Mouse (Mus musculus): ENCODE results near the gene Zyx.

Zyx gene

DNA sequence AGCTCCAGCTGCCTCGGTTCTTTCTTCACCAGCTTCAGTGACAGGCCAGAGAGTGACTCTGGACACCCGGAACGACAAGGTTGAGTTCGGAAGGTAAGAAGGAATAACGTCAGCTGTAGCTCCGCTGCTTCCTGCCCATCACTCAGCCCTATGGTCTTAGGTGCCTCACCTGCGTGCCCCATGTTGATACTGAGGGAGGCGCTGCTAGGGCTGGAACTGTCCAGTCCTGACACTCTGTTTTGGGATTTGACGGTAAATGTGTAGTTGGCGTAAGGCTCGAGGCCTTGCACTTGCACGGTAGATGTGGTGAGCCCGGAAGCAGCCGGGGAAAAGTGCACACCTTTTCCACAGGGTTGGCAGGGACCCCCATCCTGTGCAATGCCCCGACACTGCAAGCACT is 15.2 kb downstream of the Zyx start:
- DNase-seq (ENCODE audit: low spot score in 2 of 2): no peak

DNA sequence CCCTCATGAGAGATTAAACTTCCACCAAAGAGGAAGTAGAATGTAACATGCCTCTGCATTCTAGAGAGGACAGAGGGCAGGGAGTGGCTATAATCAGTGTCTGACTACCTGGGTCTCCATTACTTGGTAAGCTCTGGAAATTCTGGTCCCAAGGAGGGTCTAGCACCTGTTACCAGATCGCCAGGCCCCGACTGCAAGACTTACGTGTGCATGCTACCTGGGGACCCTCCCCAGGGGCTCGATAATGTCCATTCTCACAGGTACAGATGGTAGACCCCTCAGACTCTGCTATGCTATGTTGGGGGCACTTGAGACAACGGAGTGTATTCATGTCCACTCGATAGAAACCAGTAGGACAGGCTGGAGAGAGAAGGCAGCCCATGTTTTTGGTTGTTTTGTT is 15.8 kb downstream of the Zyx start:
- DNase-seq (ENCODE audit: low spot score in 2 of 2): no peak

DNA sequence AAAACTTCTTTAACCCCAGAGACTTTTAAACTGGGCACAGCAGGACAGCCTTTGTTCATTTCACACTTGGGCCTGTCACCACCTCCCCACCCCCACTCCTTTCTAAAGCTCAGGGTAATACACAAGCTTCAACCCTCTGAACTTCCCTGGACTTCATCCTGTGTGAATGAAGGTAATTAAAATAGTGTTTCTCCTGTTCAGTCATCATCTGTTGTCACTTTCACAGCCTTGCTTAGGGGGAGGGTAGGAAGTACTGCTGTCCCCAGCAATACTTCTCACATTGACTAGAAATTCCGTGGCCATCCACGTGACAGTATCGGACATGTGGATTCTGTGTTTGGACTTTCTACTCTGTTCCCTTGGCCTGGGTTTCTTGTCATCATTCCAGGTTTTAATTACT is 20.4 kb downstream of the Zyx start:
- DNase-seq (ENCODE audit: low spot score in 2 of 2): no peak

DNA sequence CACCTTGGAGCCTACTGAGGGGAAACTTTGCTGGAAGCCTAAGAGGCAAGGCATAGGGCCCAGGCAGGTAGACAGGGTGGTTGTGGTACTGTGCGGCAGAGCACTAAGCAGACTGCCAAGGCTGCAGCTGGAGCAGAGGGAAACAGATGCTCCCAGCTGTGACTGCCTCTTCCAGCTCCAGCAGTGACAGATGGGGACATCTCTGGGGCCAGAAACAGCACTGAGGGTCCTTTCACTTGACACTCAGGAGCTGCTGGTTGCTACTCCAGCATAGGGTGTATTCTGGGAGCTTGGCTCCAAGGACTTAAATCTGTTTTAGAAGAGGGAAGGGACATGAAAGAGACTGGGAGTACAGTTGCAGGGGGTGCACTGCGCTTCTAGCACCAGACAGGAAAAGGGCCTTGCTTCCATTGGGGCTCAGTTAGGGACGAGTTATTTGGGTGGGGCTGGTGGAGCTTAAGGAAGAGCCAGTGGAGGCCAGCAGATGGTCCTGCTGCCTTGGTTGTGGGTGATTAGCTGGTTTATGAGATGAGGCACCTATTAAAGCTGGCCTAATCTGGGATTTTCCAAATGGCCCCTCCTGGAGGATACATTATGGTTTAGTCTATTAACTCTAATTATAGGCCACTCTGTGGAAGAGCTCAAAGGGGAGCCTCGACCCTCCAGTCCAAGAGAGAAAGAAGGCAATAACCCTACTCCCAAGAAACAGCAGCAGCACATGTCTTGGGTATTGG is 21.4 kb downstream of the Zyx start:
- no peak for DNase-seq (ENCODE audit: low spot score in 2 of 2)

DNA sequence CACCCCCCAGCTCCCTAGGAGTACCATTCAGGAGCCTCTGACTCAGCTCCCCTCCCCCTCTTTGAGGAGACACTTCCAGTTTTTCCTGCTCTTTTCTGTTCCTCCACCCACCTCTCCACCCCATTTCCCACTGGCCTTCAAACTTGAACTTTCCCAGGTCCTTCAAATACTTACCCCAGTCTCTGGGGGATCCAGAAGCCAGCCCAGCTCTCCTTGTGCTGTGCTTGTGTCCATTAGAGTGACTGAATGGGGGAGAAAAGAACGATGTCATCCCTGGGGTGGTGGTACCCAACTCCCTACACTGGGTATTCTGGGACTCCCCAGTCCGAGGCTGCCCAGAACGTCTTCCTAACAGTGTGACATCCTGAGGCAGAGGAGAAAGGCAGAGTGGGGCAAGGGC is 22.6 kb downstream of the Zyx start:
- no peak for DNase-seq (ENCODE audit: low spot score in 2 of 2)

DNA sequence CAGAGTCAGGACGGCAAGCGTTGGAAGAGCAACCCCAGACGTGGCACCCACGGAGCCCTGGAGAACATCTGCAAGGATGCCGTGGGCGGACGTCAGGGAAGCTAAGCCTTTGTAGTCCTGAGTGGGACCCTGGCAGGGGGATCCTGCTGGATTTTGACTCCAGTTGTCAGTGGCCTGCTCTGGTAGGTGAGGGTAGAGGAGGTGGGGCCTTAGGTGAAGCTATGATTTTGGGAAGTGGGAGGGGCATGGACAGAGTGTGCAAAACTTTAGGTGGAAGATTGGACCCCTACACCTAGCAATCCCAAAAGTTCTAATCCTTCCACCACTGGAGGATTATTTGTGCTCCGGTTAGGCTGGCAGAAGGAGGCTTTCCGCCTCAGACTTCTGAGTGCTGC is 23.0 kb downstream of the Zyx start:
- DNase-seq (ENCODE audit: low spot score in 2 of 2): no peak

DNA sequence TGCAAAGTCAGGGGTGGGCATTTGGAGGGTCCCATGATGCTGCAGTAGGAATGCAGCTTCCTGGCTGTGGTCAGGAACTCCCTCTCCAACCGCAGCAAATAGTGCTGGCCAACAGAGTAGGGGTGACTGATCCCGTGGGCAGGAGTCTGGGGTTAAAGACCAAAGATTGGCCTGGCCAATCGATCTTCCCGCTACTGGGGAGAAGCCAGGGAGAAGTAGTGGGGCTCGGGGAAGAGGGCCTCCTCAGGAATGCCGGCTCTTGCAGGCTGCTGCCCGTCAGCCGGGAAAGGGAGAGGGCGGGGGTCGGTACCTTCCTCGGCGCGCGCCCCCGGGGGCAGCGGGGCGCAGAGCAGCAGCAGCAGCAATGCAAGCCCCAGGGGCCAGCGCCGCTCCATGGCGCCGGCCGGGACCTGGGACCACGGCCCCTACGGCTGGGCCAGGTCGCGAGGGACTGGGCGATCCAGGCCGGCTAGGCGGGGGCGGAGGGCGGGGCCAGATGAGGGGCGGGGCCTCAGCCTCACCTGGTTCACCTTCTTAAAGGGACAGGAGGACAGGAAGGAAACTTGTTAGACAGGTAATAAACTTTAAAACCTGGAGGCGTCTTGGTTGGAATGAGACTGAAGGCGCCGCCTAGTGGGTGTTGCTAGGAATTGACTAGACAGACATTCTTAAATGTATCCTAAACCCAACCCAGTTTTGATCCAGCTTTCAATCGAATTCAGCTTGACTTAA is 23.6 kb downstream of the Zyx start, which contains the start of gene Epha1:
Gene Epha1, minus strand, starts transcription at position 453 of the 732 bp plus-strand sequence.
- no peak for DNase-seq (ENCODE audit: low spot score in 2 of 2)

DNA sequence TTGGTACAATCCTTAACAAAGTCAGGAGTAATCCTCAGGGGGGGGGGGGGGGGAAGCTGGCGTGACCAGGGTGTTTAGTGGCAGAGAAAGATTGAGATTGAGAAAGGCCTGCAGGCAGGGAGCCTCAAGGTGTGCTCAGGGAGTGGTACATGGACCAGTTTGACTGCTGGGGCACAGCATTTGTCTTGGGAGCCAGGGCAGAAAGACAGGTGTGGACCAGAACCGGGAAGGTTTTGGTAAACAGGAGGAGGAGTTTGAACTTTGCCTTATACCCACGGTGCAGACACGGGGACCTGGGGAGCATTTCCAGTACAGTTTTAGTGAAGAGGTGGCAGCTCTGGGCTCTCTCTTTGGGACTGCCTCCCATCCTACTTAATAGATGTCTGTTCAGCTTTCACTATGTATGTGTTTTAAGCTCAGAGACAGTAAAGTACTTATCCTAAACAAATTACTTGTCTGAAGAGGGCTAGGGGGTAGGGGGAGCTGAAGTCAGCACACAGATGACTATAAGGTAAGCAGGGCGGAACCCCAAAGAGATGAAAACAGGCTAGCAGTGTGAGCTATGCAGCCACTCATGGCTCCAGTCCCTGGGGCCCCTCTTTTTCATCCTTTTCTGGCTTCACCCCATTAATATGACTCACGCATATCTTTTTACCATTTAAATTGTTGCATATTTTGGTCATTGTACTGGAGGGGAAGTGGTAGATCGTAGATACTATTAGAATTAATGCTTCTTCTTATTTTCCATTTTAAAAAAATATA is 24.4 kb downstream of the Zyx start:
- DNase-seq (ENCODE audit: low spot score in 2 of 2): no peak

DNA sequence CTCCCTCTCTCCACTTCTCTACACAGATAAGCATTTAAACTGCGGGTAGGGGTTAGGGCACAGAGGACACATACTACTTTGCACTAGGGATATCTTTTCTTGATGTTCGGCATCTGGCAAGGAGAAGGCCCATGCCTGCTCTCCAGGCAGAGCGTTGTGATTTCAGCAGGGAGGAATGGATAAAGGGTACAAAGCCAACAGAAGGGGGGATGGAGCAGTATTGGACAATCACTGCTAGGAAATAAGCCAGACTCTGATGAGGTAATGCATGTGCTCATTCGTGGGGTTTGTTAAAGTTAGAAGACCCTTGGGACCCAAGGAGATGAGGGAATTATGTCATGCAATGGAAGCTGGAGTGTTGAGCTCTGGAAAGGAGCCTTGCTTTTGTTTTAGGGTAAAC is 25.3 kb downstream of the Zyx start:
- DNase-seq (ENCODE audit: low spot score in 2 of 2): no peak

DNA sequence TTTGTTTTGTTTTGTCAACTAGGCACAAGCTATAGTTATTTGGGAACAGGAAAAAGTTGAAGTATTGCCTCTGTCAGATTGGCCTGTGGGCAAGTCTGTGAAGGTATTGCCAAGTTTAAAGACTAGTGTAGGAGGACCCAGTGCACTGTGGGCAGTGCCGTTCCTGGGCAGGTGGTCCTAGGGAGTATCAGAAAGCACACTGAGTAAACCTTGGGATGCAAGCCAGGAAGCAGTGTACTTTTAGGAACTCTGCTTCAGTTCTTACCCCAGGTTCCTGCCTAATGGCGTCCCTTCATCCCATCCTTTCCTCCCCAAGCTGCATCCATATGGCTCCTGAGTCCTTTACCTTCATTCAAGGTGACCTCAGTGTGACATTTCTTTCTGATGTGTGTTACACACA is 25.7 kb downstream of the Zyx start:
- DNase-seq (ENCODE audit: low spot score in 2 of 2): no peak

DNA sequence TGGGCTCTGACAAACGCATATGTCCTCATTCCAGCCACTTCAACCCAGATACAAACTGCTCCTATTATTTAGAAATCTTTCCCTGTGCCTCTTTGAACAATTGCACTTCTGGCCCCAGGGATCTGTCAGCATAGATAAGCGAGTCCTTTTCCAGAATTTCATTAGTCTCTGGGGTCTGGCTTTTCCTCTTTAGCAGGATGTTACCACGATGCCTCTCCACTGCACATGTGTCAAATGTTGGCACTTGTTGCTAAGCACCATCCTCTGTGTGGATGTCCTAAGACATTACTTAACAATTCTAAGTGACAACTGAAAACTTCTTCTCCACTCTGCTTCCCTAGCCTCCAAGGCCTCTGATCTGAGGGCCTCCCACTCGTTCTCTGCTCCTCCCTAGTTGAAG is 26.6 kb downstream of the Zyx start:
- DNase-seq (ENCODE audit: low spot score in 2 of 2): no peak

DNA sequence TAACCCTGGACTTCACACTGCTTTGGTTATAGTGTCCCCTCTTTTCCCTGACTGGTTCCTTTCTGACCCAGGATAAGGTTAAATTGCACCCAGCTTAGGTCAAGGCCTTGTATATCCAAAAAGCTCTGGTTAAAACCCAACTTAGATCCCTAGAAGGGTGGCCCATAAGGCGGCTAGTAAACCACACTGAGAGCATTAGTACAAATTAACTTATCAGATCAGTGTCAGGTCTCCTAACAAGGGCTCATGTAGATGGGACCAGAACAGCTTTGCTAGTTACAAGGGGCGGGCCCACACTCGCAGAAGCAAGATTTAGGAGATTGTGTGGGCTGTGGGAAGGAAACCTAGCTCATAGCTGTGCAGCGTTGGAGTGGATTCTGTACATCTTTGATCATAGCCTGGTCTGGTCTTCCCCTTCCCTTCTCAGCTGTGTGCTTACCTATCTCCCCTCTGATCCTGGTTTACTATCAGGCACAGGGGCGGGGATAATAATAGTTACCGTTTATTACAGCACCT is 27.1 kb downstream of the Zyx start:
- DNase-seq (ENCODE audit: low spot score in 2 of 2): no peak

DNA sequence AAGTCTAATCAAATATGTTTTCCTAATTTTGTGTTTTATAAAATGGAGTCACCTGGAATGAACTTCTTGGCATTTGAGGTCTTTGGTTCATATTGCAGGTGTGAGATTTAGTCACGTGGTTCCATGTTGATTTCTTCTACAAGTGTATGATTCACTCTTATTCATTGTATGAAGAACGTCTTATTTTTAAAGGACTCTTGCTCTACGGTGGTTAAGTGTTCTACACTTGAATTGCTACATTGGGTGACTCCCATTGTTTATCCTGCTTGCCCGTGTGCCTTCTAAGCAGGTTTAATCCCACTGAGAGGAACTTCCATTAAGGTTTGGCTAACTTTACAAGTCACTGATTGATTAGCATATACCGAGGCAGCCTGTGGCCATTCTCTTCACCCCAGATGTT is 27.9 kb downstream of the Zyx start:
- no peak for DNase-seq (ENCODE audit: low spot score in 2 of 2)

DNA sequence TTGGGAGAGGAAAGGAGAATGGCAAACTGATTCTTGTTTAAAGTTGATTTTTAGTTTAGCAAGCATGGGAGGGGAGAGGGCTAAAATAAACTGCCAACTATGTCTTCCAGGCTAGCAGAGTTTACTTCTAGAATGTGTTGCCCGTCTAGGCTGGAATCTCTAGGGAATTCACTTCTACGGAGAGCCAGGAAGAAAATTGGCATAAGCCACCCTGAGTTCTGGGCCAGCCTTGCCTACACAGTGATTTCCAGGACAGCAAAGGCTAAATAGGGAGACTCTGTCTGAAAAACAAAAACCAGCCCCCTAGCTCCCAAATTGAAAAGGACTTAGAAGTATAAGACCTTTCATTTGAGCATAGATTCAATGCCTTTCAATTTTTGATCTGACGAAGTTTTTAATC is 30.1 kb downstream of the Zyx start:
- no peak for DNase-seq (ENCODE audit: low spot score in 2 of 2)

DNA sequence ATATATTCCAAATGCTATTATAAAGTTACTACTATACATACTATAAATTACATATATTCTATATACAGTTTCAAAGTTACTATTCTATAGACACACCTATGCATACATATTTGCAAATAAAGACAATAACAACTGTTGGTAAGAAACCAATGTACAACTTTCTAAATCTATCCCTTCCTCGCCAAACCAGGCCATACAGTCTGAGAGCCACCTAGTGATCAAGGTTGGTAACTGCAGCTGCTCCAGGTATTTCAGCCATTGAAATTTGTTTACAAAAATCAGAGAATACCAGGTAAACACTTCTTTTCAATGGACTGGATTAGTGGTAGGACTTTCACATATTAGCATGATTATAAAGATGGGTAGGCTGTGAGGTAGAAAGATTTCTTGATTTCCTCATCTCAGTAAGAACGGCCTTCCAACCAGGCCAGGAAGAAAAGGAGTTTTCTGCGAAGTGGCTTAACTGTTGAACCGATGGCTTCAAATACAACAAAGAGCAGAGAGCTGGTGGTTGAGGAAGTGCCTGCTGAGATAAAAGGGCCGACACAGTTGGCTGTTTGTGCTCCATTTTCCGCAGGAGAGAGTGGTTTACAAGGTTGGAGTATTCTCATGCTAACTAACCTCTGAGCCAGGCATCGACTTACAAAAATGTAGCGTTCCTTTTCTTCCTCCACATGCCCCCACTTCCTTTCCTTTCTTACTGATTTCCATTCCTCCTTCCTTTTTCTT is 31.1 kb downstream of the Zyx start:
- DNase-seq (ENCODE audit: low spot score in 2 of 2): peak in 1 of 2 experiments; percentile 44

DNA sequence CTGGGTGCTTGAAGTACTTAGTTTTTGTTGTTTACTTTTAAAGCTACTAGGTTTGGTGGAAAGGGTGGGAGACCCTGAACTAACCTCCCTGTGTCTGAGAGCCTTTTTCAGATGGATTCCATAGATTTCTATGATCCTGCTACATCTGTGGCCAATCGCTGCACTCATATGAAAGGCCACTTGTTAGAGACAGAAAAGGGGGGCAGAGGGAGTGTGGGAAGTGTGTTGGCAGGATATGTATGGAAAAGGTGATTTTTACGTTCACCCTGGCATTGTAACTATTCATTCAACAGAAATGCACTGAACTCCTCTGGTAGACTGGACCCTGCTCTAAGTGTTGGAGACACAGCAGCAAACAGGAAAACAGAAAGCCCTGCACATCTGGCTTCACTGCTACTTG is 31.8 kb downstream of the Zyx start:
- no peak for DNase-seq (ENCODE audit: low spot score in 2 of 2)

DNA sequence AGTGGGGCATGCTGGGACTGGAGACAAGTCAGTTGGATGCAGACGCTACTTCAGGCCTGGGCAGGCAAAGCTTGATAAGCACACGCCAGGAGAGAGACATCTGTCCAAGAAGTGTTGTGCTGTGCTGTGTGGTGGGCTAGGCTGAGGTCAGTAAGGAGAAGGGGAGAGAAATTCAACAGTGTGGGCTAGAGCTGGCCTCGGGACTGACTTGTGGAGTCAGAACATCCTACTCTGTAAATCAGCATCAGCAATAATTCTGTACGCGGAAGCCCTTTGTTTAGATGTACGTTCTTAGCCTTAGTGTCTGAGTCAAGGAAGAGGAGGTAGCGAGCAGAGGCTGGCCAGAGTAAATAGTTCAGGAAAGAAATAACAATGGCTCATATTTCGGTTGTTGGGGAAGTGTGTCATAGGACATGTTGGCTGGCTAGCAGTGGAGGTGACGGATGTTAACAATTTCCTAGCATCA is 32.5 kb downstream of the Zyx start:
- no peak for DNase-seq (ENCODE audit: low spot score in 2 of 2)

DNA sequence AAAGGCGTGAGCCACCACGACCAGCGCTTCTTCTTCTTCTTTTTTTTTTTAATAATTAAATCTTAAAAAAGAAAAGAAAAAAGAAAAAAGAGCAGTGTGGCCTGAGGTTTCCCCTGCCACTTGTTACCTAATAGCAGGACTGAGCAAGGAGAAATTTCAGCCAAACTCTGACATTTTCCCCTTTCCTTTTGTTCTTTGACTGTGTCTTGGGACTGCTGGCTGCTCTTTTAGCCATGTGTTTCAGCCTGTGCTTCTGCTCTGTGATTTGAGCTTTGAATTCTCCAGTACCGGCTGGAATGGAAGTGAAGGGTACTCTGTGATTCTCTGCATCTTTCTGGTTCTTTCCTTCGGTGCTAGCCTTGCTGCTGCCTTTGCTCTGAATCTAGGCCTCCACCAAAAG is 33.9 kb downstream of the Zyx start:
- no peak for DNase-seq (ENCODE audit: low spot score in 2 of 2)

DNA sequence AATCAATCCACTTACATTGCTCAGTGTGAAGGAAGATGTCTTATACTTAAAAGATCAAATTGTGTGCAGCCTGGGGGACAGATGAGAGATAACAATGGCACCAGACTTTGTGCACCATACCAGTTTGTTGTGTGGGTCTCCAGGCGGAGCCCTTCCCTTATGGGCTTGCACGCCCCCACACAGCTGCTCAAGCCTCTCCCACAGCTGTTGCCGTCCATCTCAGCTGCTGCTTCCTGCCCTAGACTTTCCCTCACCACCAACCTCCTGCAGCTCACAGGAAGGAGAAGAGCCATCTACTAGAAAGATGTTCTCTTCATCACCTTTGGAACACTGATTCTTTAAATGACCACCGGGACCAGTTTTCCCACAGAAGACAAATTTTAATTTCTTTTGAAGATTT is 36.2 kb downstream of the Zyx start:
- peak in 1 of 2 experiments; percentile 53 for DNase-seq (ENCODE audit: low spot score in 2 of 2)

DNA sequence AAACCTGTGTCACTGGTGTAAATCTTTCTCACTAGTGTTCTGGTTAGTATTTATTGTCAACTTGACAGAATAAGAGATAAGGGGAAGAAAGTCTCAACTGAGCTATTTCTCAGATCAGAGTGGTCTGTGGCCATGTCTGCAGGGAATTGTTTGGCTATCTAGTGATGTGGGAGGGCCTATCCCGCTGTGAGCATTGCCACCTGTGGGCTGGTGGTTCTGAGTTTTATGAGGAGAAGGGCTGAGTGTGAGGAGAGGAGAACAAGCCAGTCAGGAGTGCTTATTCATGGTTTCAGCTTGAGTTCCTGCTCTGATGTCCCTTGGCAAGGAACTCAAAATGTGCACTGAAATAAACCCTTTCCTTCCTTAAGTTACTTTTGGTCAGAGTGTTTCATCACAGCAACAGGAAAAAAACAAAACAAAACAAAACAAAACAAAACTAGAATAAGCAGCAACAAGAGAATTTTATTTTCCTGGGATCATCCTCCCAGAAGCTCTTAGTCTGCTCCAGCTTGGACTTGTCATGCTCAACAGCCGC is 42.4 kb downstream of the Zyx start:
- no peak for DNase-seq (ENCODE audit: low spot score in 2 of 2)

Measured in left cerebral cortex, adult 9 months (tissue).